Mouse (Mus musculus): ENCODE results near the gene Ano3. TPM values are rescaled to one million over a fixed set of nuclear protein-coding genes. Genes with fewer than 3 reads are reported as not detected.

Gene Ano3
- polyA plus RNA-seq, 1 experiment from 2014 or later: 1.5 TPM

- Histone ChIP-seq H3K36me3 (ENCODE audit: control insufficient read depth, insufficient read depth, low read length) (no peaks in the 10 kb centered on the region), H3K27me3 (ENCODE audit: control insufficient read depth, insufficient read depth, low read length) (no peaks in the 10 kb centered on the region), H3K4me1 (replicated peaks; ENCODE audit: control insufficient read depth, insufficient read depth, low read length) (no peaks in the 10 kb centered on the region), H3K9me3 (ENCODE audit: control insufficient read depth, low read length) (no peaks in the 10 kb centered on the region), H3K4me2 (replicated peaks; ENCODE audit: low read depth, low read length) (no peak overlapping the region), H3K4me3 (ENCODE audit: low read depth, low read length) (no peak overlapping the region), H3K9ac (ENCODE audit: low read depth, low read length) (no peak overlapping the region), H3K27ac (ENCODE audit: low read depth, low read length) (no peak overlapping the region)
- ATAC-seq (ENCODE audit: low FRiP score) (no peak), DNase-seq (ENCODE audit: low spot score) (no peak)
- 70% methylated on average over 2 of the region's 3 CpGs for WGBS
Measured at GRCm38 (mm10) chr2:110865584-110865983, 85.1 kb downstream of the Ano3 start.

DNA sequence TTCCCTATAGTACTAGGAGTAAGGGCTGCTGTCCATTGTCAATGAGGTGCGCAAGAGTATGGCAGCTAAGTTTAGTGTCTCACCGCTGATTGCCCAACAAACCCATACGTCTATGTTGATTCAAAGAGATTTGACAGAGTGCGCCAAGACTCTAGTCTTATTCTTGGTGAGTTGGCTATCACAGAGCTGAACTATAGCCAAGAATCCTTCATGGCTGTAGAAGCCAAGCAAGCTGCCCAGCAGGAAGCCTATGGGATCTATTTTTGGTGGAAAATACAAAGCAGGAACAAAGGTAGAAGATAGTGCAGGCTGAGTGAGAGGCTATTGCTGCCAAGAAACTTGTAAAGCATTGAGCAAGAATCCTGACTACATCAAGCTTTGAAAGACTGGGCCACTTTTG lies 87.3 kb downstream of the Ano3 start:
- DNase-seq (ENCODE audit: low spot score) (no peak), ATAC-seq (ENCODE audit: low FRiP score) (no peak)
- no peaks in the 10 kb centered on the region for H3K36me3 ChIP-seq (ENCODE audit: control insufficient read depth, insufficient read depth, low read length)
- H3K9me3 ChIP-seq (ENCODE audit: control insufficient read depth, low read length): no peaks in the 10 kb centered on the region
- no peak overlapping the region for H3K9ac ChIP-seq (ENCODE audit: low read depth, low read length)
- no peaks in the 10 kb centered on the region for H3K27me3 ChIP-seq (ENCODE audit: control insufficient read depth, insufficient read depth, low read length)
- 97% methylated on average over 4 of the region's 4 CpGs for WGBS
- no peak overlapping the region for H3K4me2 ChIP-seq (replicated peaks; ENCODE audit: low read depth, low read length)
- no peaks in the 10 kb centered on the region for H3K4me1 ChIP-seq (replicated peaks; ENCODE audit: control insufficient read depth, insufficient read depth, low read length)
- no peak overlapping the region for H3K4me3 ChIP-seq (ENCODE audit: low read depth, low read length)
- H3K27ac ChIP-seq (ENCODE audit: low read depth, low read length): no peak overlapping the region

- Histone ChIP-seq H3K4me3 (ENCODE audit: low read depth, low read length) (no peak overlapping the region), H3K9ac (ENCODE audit: low read depth, low read length) (no peak overlapping the region), H3K27ac (ENCODE audit: low read depth, low read length) (no peak overlapping the region), H3K4me2 (replicated peaks; ENCODE audit: low read depth, low read length) (no peak overlapping the region), H3K9me3 (ENCODE audit: control insufficient read depth, low read length) (no peaks in the 10 kb centered on the region), H3K27me3 (ENCODE audit: control insufficient read depth, insufficient read depth, low read length) (no peaks in the 10 kb centered on the region), H3K36me3 (ENCODE audit: control insufficient read depth, insufficient read depth, low read length) (no peaks in the 10 kb centered on the region), H3K4me1 (replicated peaks; ENCODE audit: control insufficient read depth, insufficient read depth, low read length) (no peaks in the 10 kb centered on the region)
- ATAC-seq (ENCODE audit: low FRiP score) (peak; percentile 45; the same call in 1 of the 2 replicates), DNase-seq (ENCODE audit: low spot score) (peak; percentile 12)
- 44% methylated on average over 7 of the region's 7 CpGs for WGBS
Measured at GRCm38 (mm10) chr2:110839559-110840243, 111.0 kb downstream of the Ano3 start.

DNA sequence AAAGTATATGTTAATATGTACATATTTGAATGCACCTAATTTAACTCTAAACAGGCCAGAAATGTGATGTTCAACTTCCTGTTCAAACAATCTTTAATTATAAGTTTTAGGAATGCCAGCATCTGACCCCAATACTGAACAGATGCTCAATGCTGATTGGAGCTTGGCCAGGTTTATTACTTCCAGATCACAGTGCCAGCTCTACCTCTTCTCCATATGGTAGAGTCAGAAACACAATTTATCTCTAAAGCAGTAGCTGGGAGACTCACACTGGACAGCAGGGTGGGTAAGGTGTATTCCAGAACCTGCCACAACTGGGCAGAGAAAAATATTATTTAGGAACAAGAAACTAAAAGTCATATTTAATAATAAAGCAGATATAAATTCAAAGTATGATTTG lies 134.5 kb downstream of the Ano3 start:
- H3K27ac ChIP-seq (ENCODE audit: low read depth, low read length): no peak overlapping the region
- H3K36me3 ChIP-seq (ENCODE audit: control insufficient read depth, insufficient read depth, low read length): no peaks in the 10 kb centered on the region
- no peaks in the 10 kb centered on the region for H3K9me3 ChIP-seq (ENCODE audit: control insufficient read depth, low read length)
- no peak overlapping the region for H3K4me2 ChIP-seq (replicated peaks; ENCODE audit: low read depth, low read length)
- no peak overlapping the region for H3K9ac ChIP-seq (ENCODE audit: low read depth, low read length)
- no peaks in the 10 kb centered on the region for H3K4me1 ChIP-seq (replicated peaks; ENCODE audit: control insufficient read depth, insufficient read depth, low read length)
- H3K27me3 ChIP-seq (ENCODE audit: control insufficient read depth, insufficient read depth, low read length): no peaks in the 10 kb centered on the region
- no peak overlapping the region for H3K4me3 ChIP-seq (ENCODE audit: low read depth, low read length)
- DNase-seq (ENCODE audit: low spot score) (no peak), ATAC-seq (ENCODE audit: low FRiP score) (no peak)

DNA sequence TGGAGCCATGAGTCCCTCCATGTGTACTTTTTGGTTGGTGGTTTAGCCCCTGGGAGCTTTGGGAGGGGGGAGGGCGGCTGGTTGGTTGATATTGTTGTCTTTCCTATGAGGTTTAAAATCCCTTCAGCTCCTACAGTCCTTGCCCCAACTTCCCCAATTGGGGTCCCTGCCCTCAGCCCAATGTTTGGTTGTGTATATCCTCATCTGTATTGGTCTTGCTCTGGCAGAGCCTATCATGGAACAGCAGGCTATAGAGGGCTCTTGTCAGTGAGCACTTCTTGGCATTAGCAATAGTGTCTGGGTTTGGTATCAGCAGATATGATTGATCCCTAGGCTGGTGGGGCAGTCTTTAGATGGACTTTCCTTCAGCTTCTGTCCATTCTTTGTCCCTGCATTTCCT lies 135.8 kb downstream of the Ano3 start:
- ATAC-seq (ENCODE audit: low FRiP score): no peak
- H3K9ac ChIP-seq (ENCODE audit: low read depth, low read length): no peak overlapping the region
- no peak overlapping the region for H3K27ac ChIP-seq (ENCODE audit: low read depth, low read length)
- H3K4me3 ChIP-seq (ENCODE audit: low read depth, low read length): no peak overlapping the region
- H3K4me2 ChIP-seq (replicated peaks; ENCODE audit: low read depth, low read length): no peak overlapping the region
- no peaks in the 10 kb centered on the region for H3K36me3 ChIP-seq (ENCODE audit: control insufficient read depth, insufficient read depth, low read length)
- H3K9me3 ChIP-seq (ENCODE audit: control insufficient read depth, low read length): no peaks in the 10 kb centered on the region
- H3K27me3 ChIP-seq (ENCODE audit: control insufficient read depth, insufficient read depth, low read length): no peaks in the 10 kb centered on the region
- DNase-seq (ENCODE audit: low spot score): no peak
- H3K4me1 ChIP-seq (replicated peaks; ENCODE audit: control insufficient read depth, insufficient read depth, low read length): no peaks in the 10 kb centered on the region
- 93% methylated on average over 1 of the region's 1 CpGs for WGBS

- no peaks in the 10 kb centered on the region for H3K9me3 ChIP-seq (ENCODE audit: control insufficient read depth, low read length)
- WGBS: 93% methylated on average over 5 of the region's 5 CpGs
- DNase-seq (ENCODE audit: low spot score) (no peak), ATAC-seq (ENCODE audit: low FRiP score) (no peak)
- no peak overlapping the region for H3K27ac ChIP-seq (ENCODE audit: low read depth, low read length)
- H3K36me3 ChIP-seq (ENCODE audit: control insufficient read depth, insufficient read depth, low read length): no peaks in the 10 kb centered on the region
- no peak overlapping the region for H3K4me3 ChIP-seq (ENCODE audit: low read depth, low read length)
- no peaks in the 10 kb centered on the region for H3K27me3 ChIP-seq (ENCODE audit: control insufficient read depth, insufficient read depth, low read length)
- no peak overlapping the region for H3K4me2 ChIP-seq (replicated peaks; ENCODE audit: low read depth, low read length)
- no peaks in the 10 kb centered on the region for H3K4me1 ChIP-seq (replicated peaks; ENCODE audit: control insufficient read depth, insufficient read depth, low read length)
- no peak overlapping the region for H3K9ac ChIP-seq (ENCODE audit: low read depth, low read length)
Measured at GRCm38 (mm10) chr2:110806302-110807093, 144.2 kb downstream of the Ano3 start.

DNA sequence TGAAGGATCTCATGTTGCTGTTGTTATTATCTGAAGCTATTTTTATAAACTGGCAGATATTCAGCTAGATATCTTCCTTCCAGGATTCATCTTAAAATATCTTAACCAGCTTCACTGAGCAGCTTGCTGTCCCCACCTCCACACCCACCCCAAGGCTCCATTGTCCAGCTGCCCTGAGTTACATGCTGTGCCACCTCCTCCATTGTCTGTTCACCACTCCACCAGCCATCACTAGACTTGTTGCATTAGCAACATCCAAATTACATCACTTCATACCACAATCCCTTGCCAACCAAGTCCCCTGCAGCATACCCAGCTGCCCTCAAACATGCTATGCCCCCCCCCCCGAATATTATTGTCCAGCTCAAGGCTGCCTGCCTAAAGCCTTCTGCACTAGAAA lies 154.8 kb downstream of the Ano3 start:
- no peaks in the 10 kb centered on the region for H3K36me3 ChIP-seq (ENCODE audit: control insufficient read depth, insufficient read depth, low read length)
- 0 out of 2 replicates have a peak, but pooled peaks have one; percentile 25 for ATAC-seq (ENCODE audit: low FRiP score)
- H3K4me3 ChIP-seq (ENCODE audit: low read depth, low read length): no peak overlapping the region
- H3K9ac ChIP-seq (ENCODE audit: low read depth, low read length): no peak overlapping the region
- H3K4me1 ChIP-seq (replicated peaks; ENCODE audit: control insufficient read depth, insufficient read depth, low read length): no peaks in the 10 kb centered on the region
- WGBS: 82% methylated on average over 1 of the region's 1 CpGs
- H3K4me2 ChIP-seq (replicated peaks; ENCODE audit: low read depth, low read length): no peak overlapping the region
- H3K9me3 ChIP-seq (ENCODE audit: control insufficient read depth, low read length): no peaks in the 10 kb centered on the region
- H3K27ac ChIP-seq (ENCODE audit: low read depth, low read length): no peak overlapping the region
- DNase-seq (ENCODE audit: low spot score): no peak
- no peaks in the 10 kb centered on the region for H3K27me3 ChIP-seq (ENCODE audit: control insufficient read depth, insufficient read depth, low read length)

GRCm38 (mm10) chr2:110795433-110795832 lies 155.3 kb downstream of the Ano3 start:
- Histone ChIP-seq H3K27ac (ENCODE audit: low read depth, low read length) (no peak overlapping the region), H3K36me3 (ENCODE audit: control insufficient read depth, insufficient read depth, low read length) (no peaks in the 10 kb centered on the region), H3K9me3 (ENCODE audit: control insufficient read depth, low read length) (no peaks in the 10 kb centered on the region), H3K4me1 (replicated peaks; ENCODE audit: control insufficient read depth, insufficient read depth, low read length) (no peaks in the 10 kb centered on the region), H3K4me2 (replicated peaks; ENCODE audit: low read depth, low read length) (no peak overlapping the region), H3K4me3 (ENCODE audit: low read depth, low read length) (no peak overlapping the region), H3K27me3 (ENCODE audit: control insufficient read depth, insufficient read depth, low read length) (no peaks in the 10 kb centered on the region), H3K9ac (ENCODE audit: low read depth, low read length) (no peak overlapping the region)
- WGBS: 72% methylated on average over 3 of the region's 3 CpGs
- ATAC-seq (ENCODE audit: low FRiP score) (no peak), DNase-seq (ENCODE audit: low spot score) (no peak)

DNA sequence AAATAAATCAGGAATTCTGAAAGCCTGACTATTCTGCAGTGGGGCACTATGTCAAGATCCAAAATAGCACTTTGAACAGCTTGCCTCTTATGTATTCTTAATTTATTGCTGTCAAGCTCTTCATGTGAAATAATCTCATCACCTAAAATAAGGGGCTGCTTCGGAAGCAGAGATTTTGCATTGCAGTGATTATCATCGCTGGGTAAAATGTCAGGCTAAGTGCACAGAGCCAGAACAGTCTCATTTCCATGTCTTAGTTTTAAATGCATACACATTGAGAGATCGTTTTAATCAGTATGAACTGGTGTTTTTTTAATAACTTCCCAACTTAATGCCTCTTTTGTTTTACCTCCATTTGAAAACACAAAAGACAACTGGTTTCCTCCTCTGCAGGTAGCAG lies 163.3 kb downstream of the Ano3 start:
- Histone ChIP-seq H3K9me3 (ENCODE audit: control insufficient read depth, low read length) (no peaks in the 10 kb centered on the region), H3K4me1 (replicated peaks; ENCODE audit: control insufficient read depth, insufficient read depth, low read length) (no peaks in the 10 kb centered on the region), H3K27me3 (ENCODE audit: control insufficient read depth, insufficient read depth, low read length) (no peaks in the 10 kb centered on the region), H3K9ac (ENCODE audit: low read depth, low read length) (no peak overlapping the region), H3K27ac (ENCODE audit: low read depth, low read length) (no peak overlapping the region), H3K36me3 (ENCODE audit: control insufficient read depth, insufficient read depth, low read length) (no peaks in the 10 kb centered on the region), H3K4me3 (ENCODE audit: low read depth, low read length) (no peak overlapping the region), H3K4me2 (replicated peaks; ENCODE audit: low read depth, low read length) (no peak overlapping the region)
- DNase-seq (ENCODE audit: low spot score): no peak
- ATAC-seq (ENCODE audit: low FRiP score): no peak
- 89% methylated on average over 3 of the region's 3 CpGs for WGBS
